Mouse (Mus musculus): ENCODE measurements at regions not wholly inside any gene's neighbourhood (a gene's known extent, or its start where the extent isn't known, plus 50 kb on each side); places are given as distances from the start of the nearest gene placed in this dataset.

DNA sequence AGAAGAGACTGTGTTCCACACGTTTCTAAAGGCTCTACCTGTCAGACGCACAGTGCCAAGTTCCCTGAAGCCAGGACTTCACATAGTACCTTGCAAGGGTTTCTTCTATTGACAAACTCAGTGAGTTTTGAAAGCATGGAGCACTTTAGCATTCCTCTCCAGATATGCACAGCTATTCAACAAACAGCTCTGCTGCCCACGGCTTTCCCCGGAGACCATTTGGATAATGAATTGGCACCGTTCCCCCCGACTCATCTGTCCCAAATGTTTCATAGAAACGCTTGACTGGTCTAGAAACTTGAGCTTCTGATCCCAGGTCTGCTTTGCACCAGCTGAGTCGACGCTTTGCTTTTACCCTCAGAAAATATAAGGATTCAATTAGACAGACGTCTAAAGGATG is 162.2 kb upstream of the St6galnac5 start:
- intact Hi-C loops (cut with DNase I), result no loop called here
- 71% methylated on average over 10 of the region's 10 CpGs for WGBS
- H3K9ac ChIP-seq (ENCODE audit: low read depth, low read length), result no peak overlapping the region

DNA sequence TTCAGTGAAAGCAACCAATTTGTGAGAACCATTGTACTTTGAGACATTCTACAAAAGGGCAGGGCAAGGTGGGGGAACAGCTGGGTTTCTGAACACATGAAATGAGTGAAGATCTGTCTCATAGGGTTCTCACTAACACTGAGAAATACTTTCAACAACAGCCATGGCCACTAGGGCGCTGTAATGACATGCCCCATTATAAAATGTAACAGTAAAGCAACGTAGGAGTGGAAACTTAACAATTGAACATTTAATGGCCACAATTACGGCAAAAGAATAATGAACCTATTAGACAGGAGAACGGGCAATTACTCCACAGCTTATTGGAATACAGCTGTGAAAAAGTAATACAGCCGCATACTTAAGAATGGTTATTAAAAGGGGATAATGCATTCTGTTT is 158.9 kb upstream of the St6galnac5 start:
- DNase-seq, result no peak
- 93% methylated on average over 5 of the region's 5 CpGs for WGBS
- Histone ChIP-seq H3K27me3 (ENCODE audit: control insufficient read depth, insufficient read depth, low read length) (no peaks in the 10 kb centered on the region), H3K79me2 (replicated peaks; ENCODE audit: control insufficient read depth, insufficient read depth, low read length) (no peaks in the 10 kb centered on the region), H3K4me3 (no peak overlapping the region), H3K36me3 (ENCODE audit: control insufficient read depth, insufficient read depth, low read length) (no peaks in the 10 kb centered on the region), H3K9ac (ENCODE audit: low read depth, low read length) (no peak overlapping the region), H3K4me1 (ENCODE audit: control insufficient read depth, insufficient read depth, low read length) (no peaks in the 10 kb centered on the region), H3K27ac (no peak overlapping the region)
- intact Hi-C loops (cut with DNase I), result no loop called here
- no peak for TF ChIP-seq CTCF (IDR thresholded peaks at IDR 0.05)
- TF ChIP-seq EP300 (IDR thresholded peaks at IDR 0.05; ENCODE audit: insufficient read depth, low read depth, low read length), result no peak
- TF ChIP-seq POLR2A (IDR thresholded peaks at IDR 0.05; ENCODE audit: insufficient read depth, low read depth, low read length), result no peak

More for the DNA sequence above, 162.2 kb upstream of the St6galnac5 start:
- Histone ChIP-seq H3K36me3 (ENCODE audit: control insufficient read depth, insufficient read depth, low read length) (no peaks in the 10 kb centered on the region), H3K4me1 (ENCODE audit: control insufficient read depth, insufficient read depth, low read length) (no peaks in the 10 kb centered on the region), H3K27me3 (ENCODE audit: control insufficient read depth, insufficient read depth, low read length) (no peaks in the 10 kb centered on the region), H3K79me2 (replicated peaks; ENCODE audit: control insufficient read depth, insufficient read depth, low read length) (no peaks in the 10 kb centered on the region), H3K27ac (no peak overlapping the region), H3K4me3 (no peak overlapping the region)
- no peak for DNase-seq
- TF ChIP-seq EP300 (IDR thresholded peaks at IDR 0.05; ENCODE audit: insufficient read depth, low read depth, low read length) (no peak), POLR2A (IDR thresholded peaks at IDR 0.05; ENCODE audit: insufficient read depth, low read depth, low read length) (no peak), CTCF (IDR thresholded peaks at IDR 0.05) (no peak)

DNA sequence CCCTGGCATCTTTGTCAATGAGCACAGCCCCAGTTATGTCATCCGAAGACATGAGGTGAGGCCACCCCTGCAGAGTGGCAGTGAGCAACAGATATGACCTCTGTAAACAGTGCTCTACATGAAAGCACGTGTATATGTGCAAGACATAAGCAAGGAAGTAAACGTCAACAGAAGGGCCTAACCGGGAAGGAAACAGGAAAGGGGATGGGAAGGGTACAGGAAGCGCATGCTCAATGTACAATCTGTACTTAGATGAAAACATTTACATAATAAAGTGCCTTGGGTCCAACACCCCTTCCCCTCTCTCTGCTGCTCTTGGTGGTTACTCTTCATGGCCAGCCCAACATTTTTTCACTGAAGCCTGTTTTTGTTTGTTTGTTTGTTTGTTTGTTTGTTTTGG is 143.3 kb upstream of the St6galnac5 start:
- Histone ChIP-seq H3K36me3 (ENCODE audit: control insufficient read depth, insufficient read depth, low read length) (no peaks in the 10 kb centered on the region), H3K27me3 (ENCODE audit: control insufficient read depth, insufficient read depth, low read length) (no peaks in the 10 kb centered on the region), H3K4me1 (ENCODE audit: control insufficient read depth, insufficient read depth, low read length) (no peaks in the 10 kb centered on the region), H3K9ac (ENCODE audit: low read depth, low read length) (no peak overlapping the region), H3K4me3 (no peak overlapping the region), H3K27ac (no peak overlapping the region), H3K79me2 (replicated peaks; ENCODE audit: control insufficient read depth, insufficient read depth, low read length) (no peaks in the 10 kb centered on the region)
- intact Hi-C loops (cut with DNase I), result no loop called here
- TF ChIP-seq CTCF (IDR thresholded peaks at IDR 0.05) (no peak), POLR2A (IDR thresholded peaks at IDR 0.05; ENCODE audit: insufficient read depth, low read depth, low read length) (no peak), EP300 (IDR thresholded peaks at IDR 0.05; ENCODE audit: insufficient read depth, low read depth, low read length) (no peak)
- DNase-seq, result no peak
- WGBS, result 51% methylated on average over 5 of the region's 5 CpGs

DNA sequence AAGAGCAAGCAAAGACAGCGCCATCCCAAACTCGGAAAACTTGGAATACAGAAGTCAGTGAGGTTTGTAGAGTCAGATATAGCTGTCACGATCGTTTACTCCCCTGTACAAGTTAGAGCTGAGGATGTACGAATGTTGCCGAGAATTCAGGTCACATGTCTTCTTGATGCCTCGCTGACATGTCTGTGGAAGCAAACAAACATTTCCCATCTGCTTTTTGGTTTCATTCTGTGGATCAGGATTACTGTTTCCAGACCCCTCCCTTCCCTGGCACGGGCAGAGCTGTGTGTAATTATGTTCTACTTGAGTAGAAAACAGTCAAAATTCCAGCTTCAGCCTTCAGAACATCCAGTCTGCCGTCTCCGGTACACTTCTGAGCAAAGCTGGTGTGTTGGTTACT is 139.9 kb upstream of the St6galnac5 start:
- intact Hi-C loops (cut with DNase I), result no loop called here
- 76% methylated on average over 10 of the region's 10 CpGs for WGBS
- Histone ChIP-seq H3K79me2 (replicated peaks; ENCODE audit: control insufficient read depth, insufficient read depth, low read length) (no peaks in the 10 kb centered on the region), H3K36me3 (ENCODE audit: control insufficient read depth, insufficient read depth, low read length) (no peaks in the 10 kb centered on the region), H3K27me3 (ENCODE audit: control insufficient read depth, insufficient read depth, low read length) (no peaks in the 10 kb centered on the region), H3K27ac (no peak overlapping the region), H3K9ac (ENCODE audit: low read depth, low read length) (no peak overlapping the region), H3K4me1 (ENCODE audit: control insufficient read depth, insufficient read depth, low read length) (no peaks in the 10 kb centered on the region), H3K4me3 (no peak overlapping the region)
- no peak for DNase-seq
- no peak for TF ChIP-seq EP300 (IDR thresholded peaks at IDR 0.05; ENCODE audit: insufficient read depth, low read depth, low read length)
- TF ChIP-seq POLR2A (IDR thresholded peaks at IDR 0.05; ENCODE audit: insufficient read depth, low read depth, low read length), result no peak
- no peak for TF ChIP-seq CTCF (IDR thresholded peaks at IDR 0.05)

DNA sequence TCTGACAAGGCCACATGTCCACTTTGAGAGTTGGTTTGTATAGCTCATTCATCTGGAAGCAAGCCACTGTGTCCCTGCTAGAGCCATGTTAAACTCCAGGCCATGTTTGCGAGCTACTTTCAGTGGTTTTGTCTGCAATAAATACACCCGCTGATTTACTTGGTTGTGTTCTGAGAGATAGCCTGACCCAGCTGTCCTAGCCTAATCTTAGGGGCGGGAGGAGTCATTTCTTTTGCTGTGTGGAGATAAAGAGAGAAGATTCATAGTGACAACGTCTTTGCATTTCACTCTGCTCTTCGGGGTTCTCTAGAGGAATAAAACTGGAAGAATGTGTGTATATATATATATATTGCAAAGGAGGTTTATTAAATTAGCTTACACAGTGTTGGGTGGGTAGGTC is 137.1 kb upstream of the St6galnac5 start:
- no peak for TF ChIP-seq CTCF (IDR thresholded peaks at IDR 0.05)
- TF ChIP-seq EP300 (IDR thresholded peaks at IDR 0.05; ENCODE audit: insufficient read depth, low read depth, low read length), result no peak
- no peak for TF ChIP-seq POLR2A (IDR thresholded peaks at IDR 0.05; ENCODE audit: insufficient read depth, low read depth, low read length)
- no peak overlapping the region for H3K9ac ChIP-seq (ENCODE audit: low read depth, low read length)
- WGBS, result 70% methylated on average over 5 of the region's 5 CpGs
- no peak for DNase-seq
- H3K27ac ChIP-seq, result no peak overlapping the region
- H3K4me1 ChIP-seq (ENCODE audit: control insufficient read depth, insufficient read depth, low read length), result no peaks in the 10 kb centered on the region
- H3K79me2 ChIP-seq (replicated peaks; ENCODE audit: control insufficient read depth, insufficient read depth, low read length), result no peaks in the 10 kb centered on the region
- H3K4me3 ChIP-seq, result no peak overlapping the region
- no peaks in the 10 kb centered on the region for H3K27me3 ChIP-seq (ENCODE audit: control insufficient read depth, insufficient read depth, low read length)
- H3K36me3 ChIP-seq (ENCODE audit: control insufficient read depth, insufficient read depth, low read length), result no peaks in the 10 kb centered on the region
- intact Hi-C loops (cut with DNase I), result no loop called here

DNA sequence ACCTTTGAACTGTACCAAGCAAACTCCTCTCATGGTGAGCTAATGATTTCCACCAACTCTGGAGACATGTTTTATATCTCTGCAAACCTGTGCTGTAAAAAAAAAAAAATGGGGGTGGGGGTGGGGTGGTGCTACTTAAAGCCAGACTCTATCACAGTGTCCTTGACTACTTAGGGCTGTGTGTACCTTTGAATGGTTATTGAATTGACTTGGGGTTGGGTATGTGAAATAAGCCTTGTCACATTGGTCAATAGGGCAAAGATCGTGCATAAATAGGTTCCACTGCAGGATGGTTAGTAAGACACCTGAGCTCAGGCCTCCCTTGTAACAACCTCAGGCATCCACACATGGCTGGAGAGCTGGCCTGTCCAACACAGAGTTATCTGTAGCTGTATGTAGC is 136.6 kb upstream of the St6galnac5 start:
- Histone ChIP-seq H3K27ac (no peak overlapping the region), H3K4me3 (no peak overlapping the region), H3K4me1 (ENCODE audit: control insufficient read depth, insufficient read depth, low read length) (no peaks in the 10 kb centered on the region), H3K79me2 (replicated peaks; ENCODE audit: control insufficient read depth, insufficient read depth, low read length) (no peaks in the 10 kb centered on the region), H3K27me3 (ENCODE audit: control insufficient read depth, insufficient read depth, low read length) (no peaks in the 10 kb centered on the region), H3K36me3 (ENCODE audit: control insufficient read depth, insufficient read depth, low read length) (no peaks in the 10 kb centered on the region), H3K9ac (ENCODE audit: low read depth, low read length) (no peak overlapping the region)
- 90% methylated on average over 1 of the region's 1 CpGs for WGBS
- no peak for DNase-seq
- no peak for TF ChIP-seq CTCF (IDR thresholded peaks at IDR 0.05)
- no peak for TF ChIP-seq POLR2A (IDR thresholded peaks at IDR 0.05; ENCODE audit: insufficient read depth, low read depth, low read length)
- no peak for TF ChIP-seq EP300 (IDR thresholded peaks at IDR 0.05; ENCODE audit: insufficient read depth, low read depth, low read length)
- intact Hi-C loops (cut with DNase I), result no loop called here
